Mouse (Mus musculus) CD4-positive, CD25-positive, alpha-beta regulatory T cell, adult 2 months (primary cell): ENCODE results near the gene Rnf8.
"Not testable (repeated sequence)": the region's sequence is repeated elsewhere in the genome, so short reads cannot be mapped to it uniquely, and the experiment has no call there.

Experiments
- DNase-seq: peaks from one replicate; pipeline ENCODE4 v3.0.0-alpha.2; 2012; ENCODE audit warnings: low read depth, low spot score

The Rnf8 gene

GRCm38 (mm10) chr17:29614115-29615023 lies at the start of gene Rnf8, which contains the start of gene Gm28043:
Gene Rnf8 (plus strand): TSS chr17:29614790.
Gene Gm28043 (plus strand): TSS chr17:29614876.
- peak; percentile 97 for DNase-seq

- no peak for DNase-seq
These were observed 49.1 kb upstream of the Rnf8 start for GRCm38 (mm10) chr17:29565521-29565920.

GRCm38 (mm10) chr17:29568435-29568834 lies 46.2 kb upstream of the Rnf8 start:
- DNase-seq, result no peak

GRCm38 (mm10) chr17:29569831-29570230 lies 44.8 kb upstream of the Rnf8 start:
- no peak for DNase-seq

GRCm38 (mm10) chr17:29579579-29580126 lies 34.9 kb upstream of the Rnf8 start:
- no peak for DNase-seq

- no peak for DNase-seq
These were observed 31.0 kb upstream of the Rnf8 start for GRCm38 (mm10) chr17:29583569-29583968.

GRCm38 (mm10) chr17:29584306-29584705 lies 30.3 kb upstream of the Rnf8 start:
- DNase-seq, result no peak

- no peak for DNase-seq
These were observed 29.9 kb upstream of the Rnf8 start for GRCm38 (mm10) chr17:29584737-29585136.

GRCm38 (mm10) chr17:29585446-29585845 lies 29.1 kb upstream of the Rnf8 start:
- peak; percentile 35 for DNase-seq

GRCm38 (mm10) chr17:29586921-29587320 lies 27.7 kb upstream of the Rnf8 start:
- DNase-seq, result no peak

- no peak for DNase-seq
These were observed 25.2 kb upstream of the Rnf8 start for GRCm38 (mm10) chr17:29589221-29589898.

GRCm38 (mm10) chr17:29595891-29596770 lies 18.5 kb upstream of the Rnf8 start:
- no peak for DNase-seq

- DNase-seq, result no peak
These were observed 17.8 kb upstream of the Rnf8 start for GRCm38 (mm10) chr17:29596771-29597132.

- no peak for DNase-seq
These were observed 15.5 kb upstream of the Rnf8 start for GRCm38 (mm10) chr17:29599051-29599450.

- no peak for DNase-seq
These were observed 15.1 kb upstream of the Rnf8 start for GRCm38 (mm10) chr17:29599537-29599936.

- no peak for DNase-seq
These were observed 13.2 kb upstream of the Rnf8 start for GRCm38 (mm10) chr17:29601391-29601790.

GRCm38 (mm10) chr17:29603283-29603682 lies 11.3 kb upstream of the Rnf8 start:
- DNase-seq, result peak; percentile 76

GRCm38 (mm10) chr17:29613453-29613852 lies 1.1 kb upstream of the Rnf8 start:
- not testable (repeated sequence) for DNase-seq

GRCm38 (mm10) chr17:29615024-29615551 lies 498 bp downstream of the Rnf8 start:
- no peak for DNase-seq

GRCm38 (mm10) chr17:29615616-29616015 lies 1.0 kb downstream of the Rnf8 start:
- no peak for DNase-seq

- no peak for DNase-seq
These were observed 4.6 kb downstream of the Rnf8 start for GRCm38 (mm10) chr17:29619231-29619630.
